Mouse (Mus musculus) kidney, embryonic 14.5 days (tissue): ENCODE results near the gene Casp7. TPM values are rescaled to one million over a fixed set of nuclear protein-coding genes. Genes with fewer than 3 reads are reported as not detected.

ENCODE experiments used
- ATAC-seq: fragments of 200-750 bp; cut with Nextera tagmentation; 2 replicates; pipeline ENCODE4 v1.8.0; 2017; ENCODE audit warnings: moderate number of reproducible peaks, mild to moderate bottlenecking, moderate TSS enrichment, moderate library complexity; ENCODE audit not compliant: low FRiP score, low TSS enrichment
- H3K27ac ChIP-seq: fragments of 300-500 bp; sonication (generic); 2 replicates; pipeline ENCODE4 v1.5.1; 2014; ENCODE audit warnings: low read depth, mild to moderate bottlenecking, low read length, moderate library complexity, mixed read lengths
- H3K27me3 ChIP-seq: fragments of 300-500 bp; sonication (generic); 2 replicates; pipeline ENCODE4 v1.6.1; 2014; ENCODE audit warnings: mild to moderate bottlenecking, low read length; ENCODE audit not compliant: control insufficient read depth, insufficient read depth
- H3K36me3 ChIP-seq: fragments of 300-500 bp; sonication (generic); 2 replicates; pipeline ENCODE4 v1.6.1; 2014; ENCODE audit warnings: low read length, mixed read lengths; ENCODE audit not compliant: control insufficient read depth, insufficient read depth
- H3K4me1 ChIP-seq: fragments of 300-500 bp; sonication (generic); 2 replicates; pipeline ENCODE4 v1.6.1; 2014; ENCODE audit warnings: low read length, mixed read lengths; ENCODE audit not compliant: control insufficient read depth, insufficient read depth
- H3K4me2 ChIP-seq: fragments of 300-500 bp; sonication (generic); replicated peaks from 2 replicates; pipeline ENCODE4 v1.6.1; 2014; ENCODE audit warnings: low read depth, mild to moderate bottlenecking, low read length
- H3K4me3 ChIP-seq: fragments of 300-500 bp; sonication (generic); 2 replicates; pipeline ENCODE4 v1.5.1; 2014; ENCODE audit warnings: mild to moderate bottlenecking, low read length
- H3K9ac ChIP-seq: fragments of 300-500 bp; sonication (generic); 2 replicates; pipeline ENCODE4 v1.6.1; 2014; ENCODE audit warnings: low read depth, mild to moderate bottlenecking, low read length, moderate library complexity
- H3K9me3 ChIP-seq: fragments of 300-500 bp; sonication (generic); 2 replicates; pipeline ENCODE4 v1.6.1; 2016; ENCODE audit warnings: low read length; ENCODE audit not compliant: control insufficient read depth
- WGBS: fragments of 180-500 bp; shearing (Covaris S2); extraction: QIAGEN DNeasy Blood & Tissue Kit; methylation state at CpG from one replicate; pipeline ENCODE4 v1.1.7; 2014; 5-methylcytosine and 5-hydroxymethylcytosine counted together
- polyA plus RNA-seq: library from polyadenylated mRNA; unstranded; fragments of >200 nt; fragmentation: Nextera tagmentation; extraction: Ambion mirVana; gene quantifications from 2 replicates; pipeline ENCODE4 v1.2.1, GENCODE M21; 2014

Gene Casp7
- polyA plus RNA-seq, 1 experiment from 2014 or later, result 28.3 TPM

GRCm38 (mm10) chr19:56378007-56378406, 18.9 kb upstream of the Casp7 start:
- no peak overlapping the region for H3K27ac ChIP-seq
- H3K4me2 ChIP-seq, result no peak overlapping the region
- no peak overlapping the region for H3K9ac ChIP-seq
- H3K36me3 ChIP-seq, result no peaks in the 10 kb centered on the region
- H3K4me1 ChIP-seq, result no peaks in the 10 kb centered on the region
- 91% methylated on average over 5 of the region's 5 CpGs for WGBS
- no peak overlapping the region for H3K4me3 ChIP-seq
- no peaks in the 10 kb centered on the region for H3K27me3 ChIP-seq
- no peaks in the 10 kb centered on the region for H3K9me3 ChIP-seq
- ATAC-seq, result no peak

- WGBS, result 77% methylated on average over 13 of the region's 13 CpGs
- no peaks in the 10 kb centered on the region for H3K27me3 ChIP-seq
- ATAC-seq, result no peak
- H3K9me3 ChIP-seq, result no peaks in the 10 kb centered on the region
- H3K4me2 ChIP-seq, result no peak overlapping the region
- H3K4me3 ChIP-seq, result no peak overlapping the region
- no peak overlapping the region for H3K27ac ChIP-seq
- no peaks in the 10 kb centered on the region for H3K4me1 ChIP-seq
- H3K9ac ChIP-seq, result no peak overlapping the region
- H3K36me3 ChIP-seq, result no peaks in the 10 kb centered on the region
Measured at GRCm38 (mm10) chr19:56378554-56379172, 18.3 kb upstream of the Casp7 start.

GRCm38 (mm10) chr19:56380341-56380740, 16.6 kb upstream of the Casp7 start:
- no peaks in the 10 kb centered on the region for H3K27me3 ChIP-seq
- no peak overlapping the region for H3K9ac ChIP-seq
- no peaks in the 10 kb centered on the region for H3K36me3 ChIP-seq
- H3K4me1 ChIP-seq, result no peaks in the 10 kb centered on the region
- no peak overlapping the region for H3K4me2 ChIP-seq
- ATAC-seq, result no peak
- 82% methylated on average over 7 of the region's 7 CpGs for WGBS
- no peak overlapping the region for H3K4me3 ChIP-seq
- no peaks in the 10 kb centered on the region for H3K9me3 ChIP-seq
- no peak overlapping the region for H3K27ac ChIP-seq

GRCm38 (mm10) chr19:56381407-56381806, 15.5 kb upstream of the Casp7 start:
- ATAC-seq, result no peak
- Histone ChIP-seq H3K36me3 (no peaks in the 10 kb centered on the region), H3K9ac (no peak overlapping the region), H3K4me3 (no peak overlapping the region), H3K4me1 (no peaks in the 10 kb centered on the region), H3K27ac (no peak overlapping the region), H3K9me3 (no peaks in the 10 kb centered on the region), H3K4me2 (no peak overlapping the region), H3K27me3 (no peaks in the 10 kb centered on the region)
- 93% methylated on average over 10 of the region's 10 CpGs for WGBS

GRCm38 (mm10) chr19:56385546-56385945, 11.4 kb upstream of the Casp7 start:
- ATAC-seq, result no peak
- H3K36me3 ChIP-seq, result no peaks in the 10 kb centered on the region
- H3K27ac ChIP-seq, result no peak overlapping the region
- no peaks in the 10 kb centered on the region for H3K4me1 ChIP-seq
- WGBS, result 82% methylated on average over 5 of the region's 5 CpGs
- H3K4me3 ChIP-seq, result no peak overlapping the region
- no peak overlapping the region for H3K4me2 ChIP-seq
- no peak overlapping the region for H3K9ac ChIP-seq
- no peaks in the 10 kb centered on the region for H3K27me3 ChIP-seq
- no peaks in the 10 kb centered on the region for H3K9me3 ChIP-seq

- ATAC-seq, result no peak
Measured at GRCm38 (mm10) chr19:56386095-56386494, 10.8 kb upstream of the Casp7 start.

GRCm38 (mm10) chr19:56387726-56388302, 9.1 kb upstream of the Casp7 start:
- Histone ChIP-seq H3K4me2 (no peak overlapping the region), H3K4me3 (no peak overlapping the region), H3K36me3 (no peaks in the 10 kb centered on the region), H3K4me1 (no peaks in the 10 kb centered on the region), H3K9ac (no peak overlapping the region), H3K27ac (no peak overlapping the region), H3K27me3 (no peaks in the 10 kb centered on the region), H3K9me3 (no peaks in the 10 kb centered on the region)
- no peak for ATAC-seq
- WGBS, result 88% methylated on average over 4 of the region's 4 CpGs

More at GRCm38 (mm10) chr19:56386095-56386494, 10.8 kb upstream of the Casp7 start:
- Histone ChIP-seq H3K36me3 (no peaks in the 10 kb centered on the region), H3K9ac (no peak overlapping the region), H3K4me1 (no peaks in the 10 kb centered on the region), H3K4me2 (no peak overlapping the region), H3K4me3 (no peak overlapping the region), H3K9me3 (no peaks in the 10 kb centered on the region), H3K27ac (no peak overlapping the region), H3K27me3 (no peaks in the 10 kb centered on the region)
- WGBS, result 93% methylated on average over 10 of the region's 10 CpGs

- Histone ChIP-seq H3K9me3 (no peaks in the 10 kb centered on the region), H3K4me3 (no peak overlapping the region), H3K27me3 (no peaks in the 10 kb centered on the region), H3K9ac (no peak overlapping the region), H3K27ac (no peak overlapping the region), H3K4me1 (no peaks in the 10 kb centered on the region), H3K36me3 (no peaks in the 10 kb centered on the region), H3K4me2 (no peak overlapping the region)
- 87% methylated on average over 11 of the region's 11 CpGs for WGBS
- no peak for ATAC-seq
Measured at GRCm38 (mm10) chr19:56389176-56389575, 7.8 kb upstream of the Casp7 start.

GRCm38 (mm10) chr19:56389879-56390278, 7.0 kb upstream of the Casp7 start, which contains the start of gene Nrap:
Gene Nrap (minus strand): TSS chr19:56390037.
- Histone ChIP-seq H3K36me3 (no peaks in the 10 kb centered on the region), H3K4me1 (no peaks in the 10 kb centered on the region), H3K9me3 (no peaks in the 10 kb centered on the region), H3K27ac (no peak within 1 kb of the TSS), H3K4me3 (no peak within 1 kb of the TSS), H3K4me2 (no peak within 1 kb of the TSS), H3K9ac (no peak within 1 kb of the TSS), H3K27me3 (no peaks in the 10 kb centered on the region)
- WGBS, result 74% methylated on average over 11 of the region's 11 CpGs
- no peak for ATAC-seq
